Mouse (Mus musculus): ENCODE measurements around the gene Gpatch8. TPM values are rescaled to one million over a fixed set of nuclear protein-coding genes. Genes with fewer than 3 reads are reported as not detected.

Gpatch8 gene
- polyA plus RNA-seq, 1 experiment from 2014 or later, result 59.1 TPM

DNA sequence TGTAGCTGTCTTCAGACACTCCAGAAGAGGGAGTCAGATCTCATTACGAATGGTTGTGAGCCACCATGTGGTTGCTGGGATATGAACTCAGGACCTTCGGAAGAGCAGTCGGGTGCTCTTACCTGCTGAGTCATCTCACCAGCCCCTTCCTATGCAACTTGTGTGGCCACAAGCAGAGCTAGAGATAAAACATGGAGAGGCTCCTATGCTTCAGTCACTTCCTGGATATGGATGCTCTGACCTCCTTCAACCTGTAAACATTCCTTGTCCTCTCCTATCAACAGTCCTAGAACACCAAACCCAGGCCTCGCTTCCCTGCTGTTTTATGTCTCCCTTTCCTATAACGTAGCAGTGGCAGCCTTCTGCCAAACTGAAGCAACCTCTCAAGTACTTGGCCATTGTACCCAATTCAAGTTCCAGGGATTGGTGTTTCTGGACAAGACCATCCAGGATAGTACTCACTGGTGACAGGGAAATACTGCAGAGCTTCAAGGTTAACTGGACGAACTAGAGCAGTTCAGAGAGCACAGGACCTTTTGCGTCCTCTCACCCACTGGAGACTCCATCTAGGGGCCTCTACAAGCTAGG is 62.0 kb downstream of the Gpatch8 start:
- no peaks in the 10 kb centered on the region for H3K4me1 ChIP-seq
- H3K27me3 ChIP-seq, result no peaks in the 10 kb centered on the region
- ATAC-seq (ENCODE audit: insufficient number of reproducible peaks, low FRiP score, low TSS enrichment, low read depth), result no peak
- H3K9me3 ChIP-seq (replicated peaks), result no peaks in the 10 kb centered on the region
- H3K27ac ChIP-seq (replicated peaks), result no peak overlapping the region
- H3K36me3 ChIP-seq, result peaks cover 48% of the 10 kb centered on the region
- no peak overlapping the region for H3K4me2 ChIP-seq (replicated peaks)
- no peak overlapping the region for H3K9ac ChIP-seq
- 89% methylated on average over 7 of the region's 7 CpGs for WGBS
- H3K4me3 ChIP-seq (replicated peaks), result no peak overlapping the region

DNA sequence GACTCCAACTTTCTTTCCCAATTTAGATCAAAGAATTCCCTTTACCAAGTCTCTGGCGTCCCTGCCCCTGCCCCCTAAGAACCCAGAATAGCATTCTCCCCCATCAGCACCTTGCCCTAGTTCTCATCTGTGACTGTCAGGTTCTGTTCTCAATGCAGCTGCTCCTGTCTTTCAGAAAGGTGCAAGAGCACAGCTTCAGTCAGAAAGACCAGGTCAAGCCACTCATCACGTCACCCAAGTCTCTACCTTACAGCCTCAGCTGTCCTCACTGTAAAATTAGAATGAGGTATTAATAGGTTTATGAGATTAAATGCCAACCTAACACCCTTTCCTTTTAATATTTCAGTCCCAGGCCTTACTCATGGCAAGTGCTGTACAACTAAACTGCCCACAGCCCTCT is 63.0 kb downstream of the Gpatch8 start:
- Histone ChIP-seq H3K27ac (replicated peaks) (no peak overlapping the region), H3K9ac (no peak overlapping the region), H3K9me3 (replicated peaks) (no peaks in the 10 kb centered on the region), H3K36me3 (peaks cover 43% of the 10 kb centered on the region), H3K4me2 (replicated peaks) (no peak overlapping the region), H3K4me1 (no peaks in the 10 kb centered on the region), H3K4me3 (replicated peaks) (no peak overlapping the region), H3K27me3 (no peaks in the 10 kb centered on the region)
- WGBS, result 82% methylated on average over 2 of the region's 2 CpGs
- ATAC-seq (ENCODE audit: insufficient number of reproducible peaks, low FRiP score, low TSS enrichment, low read depth), result no peak

DNA sequence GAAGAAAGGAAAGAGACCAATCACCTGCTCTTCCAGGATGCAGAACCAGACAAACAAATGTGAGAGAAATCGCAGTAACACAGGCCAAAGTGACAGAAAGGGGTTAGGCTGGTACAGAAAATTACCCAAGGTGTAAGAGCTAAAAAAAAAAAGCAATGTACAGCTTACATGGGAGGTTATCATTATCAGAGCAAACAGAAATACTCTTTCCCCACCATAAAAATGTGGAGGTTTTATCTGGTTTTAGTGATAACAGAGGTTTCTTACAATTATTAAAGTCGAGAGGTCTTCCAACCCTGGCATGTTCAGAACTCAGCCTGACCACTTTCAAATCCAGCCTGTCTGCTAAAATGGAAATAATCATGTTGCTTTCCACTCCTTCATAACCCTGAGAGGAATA is 68.3 kb downstream of the Gpatch8 start:
- ATAC-seq (ENCODE audit: insufficient number of reproducible peaks, low FRiP score, low TSS enrichment, low read depth), result no peak
- Histone ChIP-seq H3K9me3 (replicated peaks) (no peaks in the 10 kb centered on the region), H3K27ac (replicated peaks) (no peak overlapping the region), H3K36me3 (peaks cover 53% of the 10 kb centered on the region), H3K4me1 (no peaks in the 10 kb centered on the region), H3K9ac (no peak overlapping the region), H3K4me3 (replicated peaks) (no peak overlapping the region), H3K27me3 (no peaks in the 10 kb centered on the region), H3K4me2 (replicated peaks) (no peak overlapping the region)
- WGBS, result 92% methylated on average over 2 of the region's 2 CpGs

DNA sequence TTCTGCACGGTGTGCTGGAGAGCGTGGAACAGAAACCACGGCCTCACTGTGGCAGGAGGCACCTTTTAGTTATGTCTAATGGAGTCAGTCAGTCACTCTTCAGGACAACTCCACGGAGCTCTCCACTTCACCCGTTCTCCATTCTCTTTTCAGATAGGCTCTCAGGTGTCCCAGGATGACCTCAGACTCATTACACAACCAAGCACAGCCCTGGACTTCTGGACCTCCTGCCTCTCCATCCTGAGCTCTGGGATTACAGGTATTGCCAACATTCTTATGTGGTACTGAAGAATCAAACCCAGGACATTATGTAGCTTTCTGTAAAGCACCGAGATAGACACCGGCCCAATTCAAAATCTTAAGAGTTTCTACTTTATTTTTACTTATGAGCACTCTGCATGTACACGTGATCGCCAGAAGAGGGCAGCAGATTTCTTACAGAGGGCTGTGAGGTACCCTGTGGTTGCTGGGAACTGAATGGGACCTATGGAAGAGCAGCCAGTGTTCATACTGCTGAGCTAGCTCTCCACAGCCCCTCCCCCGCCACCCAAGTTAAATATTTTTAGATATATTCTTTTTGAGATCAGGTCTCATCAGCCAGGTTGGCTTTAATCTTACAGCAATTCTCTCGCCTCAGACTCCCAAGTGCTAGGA is 69.3 kb downstream of the Gpatch8 start:
- ATAC-seq (ENCODE audit: insufficient number of reproducible peaks, low FRiP score, low TSS enrichment, low read depth), result no peak
- peaks cover 52% of the 10 kb centered on the region for H3K36me3 ChIP-seq
- H3K4me2 ChIP-seq (replicated peaks), result no peak overlapping the region
- WGBS, result 71% methylated on average over 11 of the region's 11 CpGs
- H3K4me1 ChIP-seq, result no peaks in the 10 kb centered on the region
- no peak overlapping the region for H3K4me3 ChIP-seq (replicated peaks)
- H3K27ac ChIP-seq (replicated peaks), result no peak overlapping the region
- no peaks in the 10 kb centered on the region for H3K27me3 ChIP-seq
- H3K9me3 ChIP-seq (replicated peaks), result no peaks in the 10 kb centered on the region
- H3K9ac ChIP-seq, result no peak overlapping the region

DNA sequence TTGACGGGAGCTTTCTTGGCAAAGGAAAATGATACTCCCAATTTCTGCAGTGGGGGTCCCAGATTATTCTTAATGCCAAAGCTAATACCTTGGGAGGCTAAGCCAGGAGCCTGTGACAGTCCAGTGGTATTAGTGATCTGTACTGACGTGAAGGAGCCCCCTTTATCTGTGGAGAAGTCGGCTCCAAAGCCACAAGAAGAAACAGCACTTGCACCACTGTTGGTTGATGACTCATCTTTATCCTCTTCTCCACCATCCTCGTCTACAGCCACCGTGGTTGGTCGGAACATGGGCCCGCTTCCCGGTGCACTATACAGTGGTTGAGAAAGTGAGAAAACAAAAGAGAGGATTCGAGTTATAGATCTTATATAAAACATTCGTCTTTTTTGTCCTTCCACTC is 74.4 kb downstream of the Gpatch8 start:
- H3K4me1 ChIP-seq, result no peaks in the 10 kb centered on the region
- ATAC-seq (ENCODE audit: insufficient number of reproducible peaks, low FRiP score, low TSS enrichment, low read depth), result no peak
- WGBS, result 91% methylated on average over 10 of the region's 10 CpGs
- no peak overlapping the region for H3K9ac ChIP-seq
- no peak overlapping the region for H3K4me3 ChIP-seq (replicated peaks)
- H3K36me3 ChIP-seq, result peaks cover 76% of the 10 kb centered on the region
- H3K9me3 ChIP-seq (replicated peaks), result no peaks in the 10 kb centered on the region
- no peaks in the 10 kb centered on the region for H3K27me3 ChIP-seq
- H3K27ac ChIP-seq (replicated peaks), result no peak overlapping the region
- H3K4me2 ChIP-seq (replicated peaks), result no peak overlapping the region

DNA sequence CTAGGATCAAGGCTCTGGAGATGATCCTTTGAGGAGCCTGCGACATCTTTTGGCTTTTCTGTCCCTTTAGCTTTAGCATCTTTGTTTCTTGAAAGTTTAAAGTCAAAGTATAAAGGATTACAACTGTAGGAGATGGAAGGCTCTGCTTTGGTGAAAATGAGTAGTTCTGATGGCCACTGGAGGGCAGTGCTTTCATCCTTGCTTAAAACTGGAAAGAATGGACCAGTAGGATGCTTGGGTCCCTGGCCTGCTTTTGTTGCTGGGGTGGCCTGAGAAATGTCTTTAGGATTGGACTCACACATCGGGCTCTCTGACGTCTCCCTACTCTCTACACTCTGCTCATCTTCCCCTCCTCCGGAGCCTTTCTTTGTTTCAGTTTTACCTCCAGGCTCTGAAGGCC is 75.3 kb downstream of the Gpatch8 start:
- no peak overlapping the region for H3K27ac ChIP-seq (replicated peaks)
- H3K4me1 ChIP-seq, result no peaks in the 10 kb centered on the region
- H3K9me3 ChIP-seq (replicated peaks), result no peaks in the 10 kb centered on the region
- H3K4me3 ChIP-seq (replicated peaks), result no peak overlapping the region
- H3K27me3 ChIP-seq, result no peaks in the 10 kb centered on the region
- H3K36me3 ChIP-seq, result peaks cover 68% of the 10 kb centered on the region
- no peak overlapping the region for H3K9ac ChIP-seq
- 86% methylated on average over 4 of the region's 4 CpGs for WGBS
- no peak for ATAC-seq (ENCODE audit: insufficient number of reproducible peaks, low FRiP score, low TSS enrichment, low read depth)
- H3K4me2 ChIP-seq (replicated peaks), result no peak overlapping the region

DNA sequence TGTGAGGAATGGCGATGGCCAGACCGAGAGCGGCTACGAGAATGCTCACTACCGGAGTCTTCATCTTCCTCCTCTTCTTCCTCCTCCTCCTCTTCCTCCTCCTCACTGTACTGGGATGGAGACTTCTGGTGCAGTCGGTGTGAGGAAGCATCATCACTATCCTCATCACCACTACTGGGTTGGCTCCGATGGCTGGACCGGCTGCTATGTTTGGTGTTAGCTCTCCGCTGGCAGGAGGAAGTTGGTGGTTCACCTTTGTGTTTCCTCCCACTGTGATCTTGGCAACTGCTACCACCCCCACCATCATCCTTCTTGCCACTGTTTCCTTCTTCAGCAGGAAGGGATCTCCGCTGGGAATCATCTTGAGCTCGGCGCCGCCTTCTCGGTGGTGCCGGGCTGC is 76.1 kb downstream of the Gpatch8 start:
- Histone ChIP-seq H3K36me3 (peaks cover 62% of the 10 kb centered on the region), H3K27ac (replicated peaks) (no peak overlapping the region), H3K27me3 (no peaks in the 10 kb centered on the region), H3K4me2 (replicated peaks) (no peak overlapping the region), H3K4me1 (no peaks in the 10 kb centered on the region), H3K4me3 (replicated peaks) (no peak overlapping the region), H3K9ac (no peak overlapping the region), H3K9me3 (replicated peaks) (no peaks in the 10 kb centered on the region)
- 94% methylated on average over 15 of the region's 15 CpGs for WGBS
- ATAC-seq (ENCODE audit: insufficient number of reproducible peaks, low FRiP score, low TSS enrichment, low read depth), result no peak

DNA sequence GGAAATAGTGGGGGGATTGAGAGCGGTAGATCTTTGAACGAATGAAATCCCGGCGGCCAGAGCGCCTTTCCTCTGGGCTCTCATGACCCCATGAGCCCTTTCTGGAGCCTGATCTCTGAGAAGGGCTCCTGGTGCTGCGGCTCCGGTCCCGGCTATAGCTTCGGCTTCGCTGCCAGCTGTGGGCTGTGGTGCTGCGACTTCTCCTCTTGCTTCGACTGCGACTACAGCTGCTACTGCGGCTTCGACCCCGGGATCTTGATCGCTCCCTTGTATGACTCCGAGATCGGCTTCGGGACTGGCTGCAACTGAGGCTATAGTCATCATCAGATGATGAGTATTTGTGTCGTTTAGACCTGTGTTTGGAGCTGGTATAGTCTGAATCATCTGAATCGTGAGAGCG is 76.6 kb downstream of the Gpatch8 start:
- no peak overlapping the region for H3K4me2 ChIP-seq (replicated peaks)
- H3K9ac ChIP-seq, result no peak overlapping the region
- H3K36me3 ChIP-seq, result peaks cover 61% of the 10 kb centered on the region
- H3K27ac ChIP-seq (replicated peaks), result no peak overlapping the region
- no peaks in the 10 kb centered on the region for H3K27me3 ChIP-seq
- ATAC-seq (ENCODE audit: insufficient number of reproducible peaks, low FRiP score, low TSS enrichment, low read depth), result no peak
- no peaks in the 10 kb centered on the region for H3K9me3 ChIP-seq (replicated peaks)
- H3K4me3 ChIP-seq (replicated peaks), result no peak overlapping the region
- 94% methylated on average over 23 of the region's 23 CpGs for WGBS
- no peaks in the 10 kb centered on the region for H3K4me1 ChIP-seq

DNA sequence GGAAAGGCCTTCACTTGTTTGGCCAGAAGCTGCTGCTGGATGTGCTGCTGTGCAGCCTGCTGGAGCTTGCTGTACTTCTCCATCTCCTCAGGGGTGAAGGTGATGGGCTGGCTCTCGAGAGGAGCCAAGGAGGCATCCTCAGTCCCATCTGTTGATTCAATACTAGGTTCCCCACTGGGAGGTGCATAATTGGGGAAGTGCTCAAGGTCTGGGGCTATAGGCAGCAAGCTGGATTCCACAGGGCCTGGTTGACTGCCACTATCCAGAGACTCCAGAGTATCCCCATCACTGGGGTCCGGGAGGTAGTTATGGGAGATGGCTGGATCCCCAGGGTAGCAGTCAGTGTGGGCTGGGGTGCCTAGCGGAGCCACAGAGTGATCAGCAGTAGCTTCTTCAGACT is 77.5 kb downstream of the Gpatch8 start:
- 91% methylated on average over 3 of the region's 3 CpGs for WGBS
- no peak overlapping the region for H3K27ac ChIP-seq (replicated peaks)

DNA sequence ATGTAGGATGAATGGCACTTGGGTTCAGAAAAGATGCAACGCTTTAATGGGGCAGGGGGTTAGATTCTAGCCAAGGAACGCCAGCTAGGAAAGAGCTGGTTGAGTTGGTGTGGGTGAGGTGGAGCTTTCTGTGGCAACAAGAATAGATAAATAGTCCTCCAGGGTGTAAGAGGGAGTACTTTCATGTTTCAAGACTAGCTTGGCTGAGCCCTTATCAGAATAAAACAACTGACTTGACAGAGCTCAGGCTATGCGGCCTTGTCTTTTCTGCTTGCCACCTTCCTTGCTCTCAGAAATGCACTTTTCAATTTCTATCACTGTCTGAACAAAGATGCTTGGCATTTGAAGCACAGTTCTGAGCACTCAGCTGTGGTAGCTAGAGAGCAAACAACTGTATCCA is 81.2 kb downstream of the Gpatch8 start:
- H3K9ac ChIP-seq, result no peak overlapping the region
- H3K4me2 ChIP-seq (replicated peaks), result no peak overlapping the region
- 93% methylated on average over 3 of the region's 3 CpGs for WGBS
- no peak for ATAC-seq (ENCODE audit: insufficient number of reproducible peaks, low FRiP score, low TSS enrichment, low read depth)
- no peak overlapping the region for H3K27ac ChIP-seq (replicated peaks)
- H3K4me1 ChIP-seq, result no peaks in the 10 kb centered on the region
- H3K27me3 ChIP-seq, result no peaks in the 10 kb centered on the region
- no peaks in the 10 kb centered on the region for H3K9me3 ChIP-seq (replicated peaks)
- no peak overlapping the region for H3K4me3 ChIP-seq (replicated peaks)
- H3K36me3 ChIP-seq, result peaks cover 32% of the 10 kb centered on the region

More for the DNA sequence above, 77.5 kb downstream of the Gpatch8 start:
- Histone ChIP-seq H3K27me3 (no peaks in the 10 kb centered on the region), H3K4me1 (no peaks in the 10 kb centered on the region), H3K4me3 (replicated peaks) (no peak overlapping the region), H3K4me2 (replicated peaks) (no peak overlapping the region), H3K9me3 (replicated peaks) (no peaks in the 10 kb centered on the region), H3K9ac (no peak overlapping the region), H3K36me3 (peaks cover 60% of the 10 kb centered on the region)
- ATAC-seq (ENCODE audit: insufficient number of reproducible peaks, low FRiP score, low TSS enrichment, low read depth), result no peak

DNA sequence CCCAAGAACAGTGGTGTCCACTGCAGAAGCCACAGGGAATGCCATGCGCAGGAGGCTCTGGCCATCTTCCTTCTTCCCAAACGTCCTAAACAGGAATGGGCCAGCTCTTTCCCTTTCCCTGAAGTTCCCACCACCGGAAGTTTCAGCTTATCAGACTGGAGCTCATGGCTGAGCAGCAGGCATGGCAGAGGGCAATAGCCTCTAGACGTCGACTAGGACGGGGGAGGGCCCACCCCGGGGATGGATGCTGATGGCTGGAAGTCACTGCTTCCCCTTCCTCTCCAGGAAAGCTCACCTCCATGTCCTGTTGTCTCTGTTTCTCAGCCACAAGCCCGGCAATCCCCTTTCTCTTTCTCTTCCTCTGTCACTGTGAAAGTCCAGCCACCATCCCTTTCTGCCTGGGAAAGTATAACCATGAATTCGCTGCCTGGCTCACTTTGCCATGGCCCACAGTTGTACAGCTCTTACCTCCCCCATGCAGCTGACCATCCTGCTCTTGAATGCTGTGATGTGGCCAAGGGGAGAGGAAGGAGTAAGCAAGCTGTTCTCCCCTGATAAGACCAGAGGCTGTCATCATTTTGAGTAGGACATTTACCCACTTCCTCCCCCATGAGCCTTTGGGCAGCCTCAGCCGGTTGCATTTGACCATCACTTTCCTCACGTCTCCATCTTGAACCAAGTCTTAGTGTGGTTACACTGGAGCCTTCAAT is 86.4 kb downstream of the Gpatch8 start, which contains the start of gene Itga2b:
TSS of gene Itga2b (minus strand) at position 475 of the 710 bp plus-strand sequence.
- Histone ChIP-seq H3K4me1 (peaks cover 23% of the 10 kb centered on the region), H3K27me3 (no peaks in the 10 kb centered on the region), H3K9me3 (replicated peaks) (no peaks in the 10 kb centered on the region), H3K36me3 (peaks cover under 1% of the 10 kb centered on the region; the same call in 1 of the 2 replicates), H3K9ac (no peak within 1 kb of the TSS), H3K4me2 (replicated peaks) (no peak within 1 kb of the TSS), H3K27ac (replicated peaks) (no peak within 1 kb of the TSS), H3K4me3 (replicated peaks) (no peak within 1 kb of the TSS)
- 70% methylated on average over 11 of the region's 11 CpGs for WGBS
- ATAC-seq (ENCODE audit: insufficient number of reproducible peaks, low FRiP score, low TSS enrichment, low read depth), result no peak

All from embryonic facial prominence, embryonic 15.5 days (tissue).